Mouse (Mus musculus) ES-E14 (cell line): ENCODE results near the gene Idh3b.

Experiments
- CHD2 ChIP-seq: IDR thresholded peaks from 2 replicates; pipeline ENCODE4 v1.6.1; 2014; ENCODE audit warnings: mild to moderate bottlenecking, low read depth, low read length, inconsistent platforms
- HCFC1 ChIP-seq: IDR thresholded peaks from 2 replicates; pipeline ENCODE4 v1.6.1; 2012; ENCODE audit warnings: low read length, inconsistent platforms, borderline replicate concordance; ENCODE audit not compliant: insufficient read depth
- MAFK ChIP-seq: IDR thresholded peaks from 2 replicates; pipeline ENCODE4 v1.6.1; 2014; ENCODE audit warnings: mild to moderate bottlenecking, low read depth, low read length, inconsistent platforms; ENCODE audit not compliant: insufficient read depth
- ZNF384 ChIP-seq: IDR thresholded peaks from 2 replicates; pipeline ENCODE4 v1.6.1; 2012; ENCODE audit warnings: low read depth, low read length, inconsistent platforms

- TF ChIP-seq CHD2, result no peak
- TF ChIP-seq MAFK, result no peak
- TF ChIP-seq ZNF384, result no peak
- TF ChIP-seq HCFC1, result no peak
Observed at GRCm38 (mm10) chr2:130303014-130303413, 18.7 kb upstream of the Idh3b start.
